Mouse (Mus musculus) cortical plate, adult 2 months (tissue): ENCODE measurements around the gene Aifm2.

Experiments
- CTCF ChIP-seq: fragments of 200-500 bp; IDR thresholded peaks from 2 replicates; pipeline ENCODE4 v1.5.1; 2011; ENCODE audit warnings: mild to moderate bottlenecking, control low read depth, low read length; ENCODE audit not compliant: insufficient read depth; ENCODE audit errors: extremely low read depth
- POLR2A ChIP-seq: fragments of 200-500 bp; IDR thresholded peaks from 2 replicates; pipeline ENCODE4 v1.6.1; 2011; ENCODE audit warnings: mild to moderate bottlenecking, low read length, control low read depth; ENCODE audit not compliant: insufficient read depth; ENCODE audit errors: extremely low read depth

- TF ChIP-seq POLR2A (no peak), CTCF (no peak)
Measured at GRCm38 (mm10) chr10:61696560-61696823, 18.6 kb upstream of the Aifm2 start.
